Mouse (Mus musculus): ENCODE measurements at regions not wholly inside any gene's neighbourhood (a gene's known extent, or its start where the extent isn't known, plus 50 kb on each side); places are given as distances from the start of the nearest gene placed in this dataset.

DNA sequence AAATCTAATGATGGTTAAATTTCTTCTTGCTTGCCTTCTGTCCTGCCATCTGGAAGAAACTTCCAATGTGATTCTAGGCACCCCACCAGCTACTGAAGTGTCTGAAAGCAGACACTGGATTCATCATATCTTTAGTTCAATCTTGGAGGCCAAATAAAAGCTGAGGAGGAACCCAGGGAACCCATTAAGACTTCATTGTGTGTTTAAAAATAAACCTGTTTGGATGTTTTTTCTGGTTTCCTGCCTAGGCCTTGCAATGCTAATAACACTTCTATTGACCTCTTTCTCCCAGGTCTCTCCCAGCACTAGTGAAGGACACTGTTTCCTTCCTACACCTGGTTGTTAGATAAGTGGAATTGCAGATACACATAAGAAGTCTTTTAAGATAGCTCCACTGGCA is 545.6 kb downstream of the Col12a1 start:
- TF ChIP-seq CTCF (IDR thresholded peaks at IDR 0.05; ENCODE audit: borderline replicate concordance, extremely low read depth, insufficient read depth, insufficient read length) (no peak), POLR2A (IDR thresholded peaks at IDR 0.05; ENCODE audit: borderline replicate concordance, extremely low read depth, insufficient read depth, insufficient read length, poor library complexity, severe bottlenecking) (no peak)

All from brain, embryonic 14.5 days (tissue).